Mouse (Mus musculus): Measurements from ENCODE around the gene Olfr30. TPM values are rescaled to one million over a fixed set of nuclear protein-coding genes. Genes with fewer than 3 reads are reported as not detected.

Olfr30 gene
- not detected for polyA plus RNA-seq (2017; shearing (Covaris generic))

DNA sequence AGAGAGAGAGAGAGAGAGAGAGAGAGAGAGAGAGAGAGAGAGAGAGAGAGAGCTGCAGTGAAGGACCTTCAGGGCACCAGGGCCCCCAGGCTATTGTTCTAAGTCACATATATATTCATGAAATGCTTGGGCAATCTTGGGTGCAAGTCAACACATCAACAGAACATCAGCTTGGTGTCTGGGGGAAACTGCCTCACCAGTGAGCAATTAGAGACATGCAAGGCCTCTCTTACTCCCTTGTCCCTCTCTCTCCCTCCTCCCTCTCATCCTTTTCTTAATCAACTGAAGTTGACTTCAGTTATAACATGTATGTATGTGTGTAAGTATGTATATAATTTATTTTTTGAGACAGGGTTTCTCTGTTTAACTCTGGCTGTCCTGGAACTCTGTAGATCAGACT lies at the start of gene Olfr30:
Olfr30 (minus strand) TSS at position 101 of the 400 bp plus-strand sequence.

DNA sequence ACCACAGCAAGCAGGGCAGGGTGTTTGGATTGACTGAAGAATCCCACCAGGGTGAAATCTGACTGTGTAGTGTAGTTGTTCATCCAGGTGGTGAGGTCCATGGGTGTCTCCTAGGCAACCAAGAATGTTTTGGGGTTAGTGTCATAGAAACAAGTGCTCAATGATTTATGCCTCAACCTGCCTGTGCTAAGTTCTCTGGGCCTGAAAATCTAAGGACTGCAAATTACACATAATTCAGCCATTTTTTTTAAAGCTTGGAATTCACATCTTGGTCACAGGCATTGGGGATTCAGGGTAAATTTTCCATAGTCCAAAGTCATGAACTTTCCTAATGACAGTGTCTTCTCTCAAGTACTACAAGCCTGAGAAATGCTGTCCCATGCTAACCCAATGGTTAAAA lies 40.4 kb upstream of the Olfr30 start, which contains the start of gene Olfr331:
Olfr331 (minus strand) TSS at position 101 of the 400 bp plus-strand sequence.

DNA sequence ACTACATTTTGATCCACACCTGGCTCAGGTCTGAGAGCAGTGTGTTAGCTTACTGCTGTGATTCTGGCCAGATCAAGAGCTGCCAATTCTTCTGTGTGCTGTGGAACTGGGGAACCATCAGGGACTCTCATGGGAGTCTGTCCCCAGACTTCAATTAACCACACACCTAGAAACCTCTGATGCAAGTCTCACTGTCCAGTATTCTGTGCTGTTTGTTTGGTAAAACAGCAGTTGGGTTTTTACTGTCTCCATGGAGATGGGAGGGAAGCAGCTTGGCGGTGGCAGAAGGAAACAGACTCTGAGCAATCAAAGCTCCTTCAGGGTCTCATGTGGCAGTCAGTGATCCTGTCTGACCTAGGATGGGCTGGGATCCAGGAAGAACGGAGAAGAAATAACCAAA lies 30.4 kb upstream of the Olfr30 start, which contains the start of gene Olfr332:
Olfr332 (minus strand) TSS at position 101 of the 400 bp plus-strand sequence.

DNA sequence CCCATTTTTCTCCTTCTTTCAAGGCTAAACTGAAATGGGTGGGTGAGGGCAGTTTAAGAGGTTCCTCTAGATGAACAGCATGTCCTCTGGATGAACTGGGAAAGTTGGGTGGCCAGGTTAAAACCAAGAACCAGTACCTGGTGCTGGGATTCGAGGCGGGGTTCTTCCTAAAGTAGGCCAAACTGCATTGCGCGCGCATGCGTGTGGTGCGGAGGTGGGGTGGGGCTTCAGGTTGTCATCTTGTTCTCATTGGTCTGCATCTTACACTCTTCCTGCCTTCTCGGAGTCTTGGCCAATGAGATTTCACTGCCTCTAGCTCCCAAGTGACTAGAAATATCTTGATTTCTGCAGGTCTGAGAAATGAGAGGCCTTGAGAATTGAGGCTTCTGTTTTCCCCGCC lies 9.3 kb downstream of the Olfr30 start, which contains the start of gene Lypd9:
Lypd9 (minus strand) TSS at position 165 of the 400 bp plus-strand sequence.

DNA sequence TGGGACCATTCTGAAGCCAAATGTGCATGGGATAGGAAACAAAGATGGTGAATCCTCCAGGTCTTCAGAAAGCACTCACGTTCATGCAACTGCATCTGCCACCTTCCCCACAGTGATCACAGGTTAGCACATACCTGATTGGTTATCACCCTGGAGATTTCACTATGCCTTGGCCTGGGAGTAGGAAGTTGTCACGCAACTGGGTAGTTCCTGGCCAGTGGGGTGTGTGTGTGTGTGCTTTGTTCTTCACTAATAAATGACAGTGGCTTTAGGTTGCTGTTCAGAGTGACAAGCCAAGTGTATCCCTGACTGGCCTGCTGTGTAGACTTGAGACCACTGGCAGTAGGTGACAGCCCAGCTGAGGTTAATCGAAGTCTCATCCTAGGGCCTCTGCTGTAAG lies 29.8 kb downstream of the Olfr30 start, which contains the start of gene Gm12253:
Gm12253 (plus strand) TSS at position 301 of the 400 bp plus-strand sequence.

DNA sequence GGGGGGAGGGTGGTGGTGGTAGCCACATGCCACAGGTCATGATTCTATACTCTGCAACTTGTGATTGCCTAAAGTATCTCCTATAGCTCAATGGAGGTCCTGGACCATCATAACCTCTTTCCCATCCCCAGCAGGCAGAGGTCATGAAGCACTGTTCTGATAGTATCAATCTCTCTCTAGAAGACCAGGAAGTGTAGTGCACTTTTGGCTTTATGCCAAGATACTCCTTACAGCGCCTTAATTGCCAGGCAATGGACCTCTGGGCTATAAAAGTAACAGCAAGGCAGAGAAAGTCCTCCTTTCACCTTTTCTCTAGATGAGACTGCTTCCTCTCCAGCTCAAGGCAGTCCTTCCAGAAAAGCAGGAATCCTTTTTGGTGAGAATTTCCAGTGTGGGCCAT lies 41.3 kb downstream of the Olfr30 start, which contains the start of gene 1810065E05Rik:
1810065E05Rik (plus strand) TSS at position 297 of the 400 bp plus-strand sequence.

Other genes with a start within 250 kb of the Olfr30 start
- not detected for gene 4930438A08Rik, start 187.5 kb downstream of the Olfr30 start, polyA plus RNA-seq (2017; shearing (Covaris generic))
- gene Zfp692, start 155.2 kb downstream of the Olfr30 start, polyA plus RNA-seq (2017; shearing (Covaris generic)), result 28.5 TPM
- 48.2 TPM for gene Zfp672, start 131.9 kb downstream of the Olfr30 start, polyA plus RNA-seq (2017; shearing (Covaris generic))
- gene Sh3bp5l, start 131.5 kb downstream of the Olfr30 start, polyA plus RNA-seq (2017; shearing (Covaris generic)), result 30.7 TPM
- gene Lypd8, start 83.2 kb downstream of the Olfr30 start, polyA plus RNA-seq (2017; shearing (Covaris generic)), result not detected
- not detected for gene 1810065E05Rik, start 41.2 kb downstream of the Olfr30 start, polyA plus RNA-seq (2017; shearing (Covaris generic))
- not detected for gene Gm12253, start 29.7 kb downstream of the Olfr30 start, polyA plus RNA-seq (2017; shearing (Covaris generic))
- not detected for gene Lypd9, start 9.3 kb downstream of the Olfr30 start, polyA plus RNA-seq (2017; shearing (Covaris generic))
- not detected for gene Olfr332, start 30.3 kb upstream of the Olfr30 start, polyA plus RNA-seq (2017; shearing (Covaris generic))
- not detected for gene Olfr331, start 40.3 kb upstream of the Olfr30 start, polyA plus RNA-seq (2017; shearing (Covaris generic))
- not detected for gene Olfr330, start 72.6 kb upstream of the Olfr30 start, polyA plus RNA-seq (2017; shearing (Covaris generic))
- not detected for gene Olfr329-ps, start 84.2 kb upstream of the Olfr30 start, polyA plus RNA-seq (2017; shearing (Covaris generic))
- gene Olfr328, start 93.4 kb upstream of the Olfr30 start, polyA plus RNA-seq (2017; shearing (Covaris generic)), result not detected
- gene Olfr224, start 108.3 kb upstream of the Olfr30 start, polyA plus RNA-seq (2017; shearing (Covaris generic)), result 0.26 TPM
- not detected for gene Olfr325, start 115.5 kb upstream of the Olfr30 start, polyA plus RNA-seq (2017; shearing (Covaris generic))
- not detected for gene Olfr324, start 132.8 kb upstream of the Olfr30 start, polyA plus RNA-seq (2017; shearing (Covaris generic))
- gene 2210407C18Rik, start 153.8 kb upstream of the Olfr30 start, polyA plus RNA-seq (2017; shearing (Covaris generic)), result not detected
- not detected for gene Olfr323, start 168.2 kb upstream of the Olfr30 start, polyA plus RNA-seq (2017; shearing (Covaris generic))
- not detected for gene Trim58, start 178.2 kb upstream of the Olfr30 start, polyA plus RNA-seq (2017; shearing (Covaris generic))
- not detected for gene Olfr322, start 196.5 kb upstream of the Olfr30 start, polyA plus RNA-seq (2017; shearing (Covaris generic))
- not detected for gene Olfr320, start 218.8 kb upstream of the Olfr30 start, polyA plus RNA-seq (2017; shearing (Covaris generic))
- not detected for gene Olfr319, start 236.9 kb upstream of the Olfr30 start, polyA plus RNA-seq (2017; shearing (Covaris generic))